Mouse (Mus musculus) liver, embryonic 11.5 days (tissue): Measurements from ENCODE around the gene Meis2. TPM values are rescaled to one million over a fixed set of nuclear protein-coding genes. Genes with fewer than 3 reads are reported as not detected.

Source experiments
- ATAC-seq: fragments of 200-750 bp; cut with Nextera tagmentation; replicated peaks from 2 replicates; pipeline ENCODE4 v1.8.0; 2017; ENCODE audit warnings: moderate number of reproducible peaks, mild to moderate bottlenecking, moderate TSS enrichment, moderate library complexity; ENCODE audit not compliant: low FRiP score
- DNase-seq: peaks from one replicate; pipeline ENCODE4 v3.0.0-alpha.2; 2017; ENCODE audit warnings: low spot score
- H3K27ac ChIP-seq: fragments of 300-500 bp; sonication (generic); 2 replicates; pipeline ENCODE4 v1.5.1; 2014; ENCODE audit warnings: mild to moderate bottlenecking, low read depth, low read length, control low read depth
- H3K27me3 ChIP-seq: fragments of 300-500 bp; sonication (generic); replicated peaks from 2 replicates; pipeline ENCODE4 v1.6.1; 2014; ENCODE audit warnings: low read length, mixed read lengths; ENCODE audit not compliant: control insufficient read depth, insufficient read depth
- H3K36me3 ChIP-seq: fragments of 300-500 bp; sonication (generic); 2 replicates; pipeline ENCODE4 v1.6.1; 2014; ENCODE audit warnings: mild to moderate bottlenecking, low read length, moderate library complexity, mixed read lengths; ENCODE audit not compliant: control insufficient read depth, insufficient read depth
- H3K4me1 ChIP-seq: fragments of 300-500 bp; sonication (generic); replicated peaks from 2 replicates; pipeline ENCODE4 v1.6.1; 2014; ENCODE audit warnings: low read length, mixed read lengths; ENCODE audit not compliant: control insufficient read depth, insufficient read depth
- H3K4me2 ChIP-seq: fragments of 300-500 bp; sonication (generic); 2 replicates; pipeline ENCODE4 v1.6.1; 2014; ENCODE audit warnings: mild to moderate bottlenecking, control low read depth, moderate library complexity
- H3K4me3 ChIP-seq: fragments of 300-500 bp; sonication (generic); 2 replicates; pipeline ENCODE4 v1.5.1; 2014; ENCODE audit warnings: low read depth, low read length, control low read depth
- H3K9ac ChIP-seq: fragments of 300-500 bp; sonication (generic); 2 replicates; pipeline ENCODE4 v1.6.1; 2014; ENCODE audit warnings: low read depth, low read length, control low read depth
- H3K9me3 ChIP-seq: fragments of 300-500 bp; sonication (generic); 2 replicates; pipeline ENCODE4 v1.6.1; 2016; ENCODE audit warnings: low read length, inconsistent platforms, mixed read lengths; ENCODE audit not compliant: control insufficient read depth
- WGBS: fragments of 180-500 bp; shearing (Covaris S2); extraction: QIAGEN DNeasy Blood & Tissue Kit; methylation state at CpG from one replicate; pipeline ENCODE4 v1.1.7; 2014; 5-methylcytosine and 5-hydroxymethylcytosine counted together
- polyA plus RNA-seq: library from polyadenylated mRNA; unstranded; fragments of >200 nt; fragmentation: Nextera tagmentation; extraction: Ambion mirVana; gene quantifications from 2 replicates; pipeline ENCODE4 v1.2.1, GENCODE M21; 2014

Meis2 gene
- 18.0 and 20.0 TPM in 2 replicates for polyA plus RNA-seq

DNA sequence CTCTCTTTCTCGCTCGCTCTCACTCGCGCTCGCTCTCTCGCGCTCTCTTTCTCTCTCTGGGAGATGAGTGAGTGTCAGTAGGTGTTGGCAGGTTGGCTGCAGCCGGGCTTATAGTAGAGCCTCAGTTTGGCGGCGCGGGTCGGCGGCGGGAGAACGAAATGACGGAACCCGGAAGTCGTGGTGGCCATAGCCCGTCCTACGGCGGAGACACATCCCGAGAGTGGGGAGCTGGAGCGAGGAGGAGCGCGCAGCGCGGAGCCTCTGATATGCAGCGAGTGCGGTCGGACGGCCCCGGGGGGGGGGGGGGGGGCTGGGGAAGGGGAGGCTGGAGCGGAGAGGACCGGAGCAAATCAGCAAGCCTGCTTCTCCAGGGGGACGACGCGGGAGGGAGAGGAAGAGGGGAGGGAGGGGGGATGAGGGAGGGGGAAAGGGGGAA lies at the start of gene Meis2:
Meis2 (minus strand) TSS at position 270 of the 436 bp plus-strand sequence.
- no peaks in the 10 kb centered on the region for H3K36me3 ChIP-seq
- ATAC-seq = peak; percentile 70
- no peaks in the 10 kb centered on the region for H3K4me1 ChIP-seq
- DNase-seq = peak; percentile 81
- H3K4me2 ChIP-seq = peak within 1 kb of the TSS; percentile 81
- peaks cover 87% of the 10 kb centered on the region for H3K27me3 ChIP-seq
- peak within 1 kb of the TSS; percentile 59 for H3K9ac ChIP-seq
- H3K27ac ChIP-seq = peak within 1 kb of the TSS; percentile 82
- H3K4me3 ChIP-seq = peak within 1 kb of the TSS; percentile 63
- H3K9me3 ChIP-seq = no peaks in the 10 kb centered on the region
- WGBS = under 1% methylated on average over 26 of the region's 37 CpGs

DNA sequence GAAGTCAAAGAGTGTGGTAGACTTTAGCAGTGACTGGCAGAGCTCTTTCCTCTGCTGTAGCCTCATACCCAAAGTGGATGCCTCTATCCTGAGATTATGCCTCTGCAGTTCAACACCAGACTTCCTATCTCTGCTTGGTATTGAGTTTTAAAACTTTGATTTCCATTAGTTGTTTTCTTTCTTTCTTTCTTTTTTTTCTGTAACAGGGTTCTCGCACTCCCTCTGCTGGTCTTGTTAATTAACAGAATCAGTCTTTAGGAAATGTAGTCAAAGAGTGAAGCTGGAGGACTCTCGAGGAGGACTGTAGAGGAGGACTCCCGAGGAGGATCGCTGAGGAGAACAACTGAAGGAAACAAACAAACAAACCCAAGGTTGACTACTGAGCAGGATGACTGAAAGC lies 40.6 kb upstream of the Meis2 start:
- no peaks in the 10 kb centered on the region for H3K36me3 ChIP-seq
- no peak overlapping the region for H3K9ac ChIP-seq
- H3K9me3 ChIP-seq = no peaks in the 10 kb centered on the region
- H3K4me2 ChIP-seq = no peak overlapping the region
- DNase-seq (no peak), ATAC-seq (no peak)
- H3K4me1 ChIP-seq = no peaks in the 10 kb centered on the region
- no peak overlapping the region for H3K4me3 ChIP-seq
- no peaks in the 10 kb centered on the region for H3K27me3 ChIP-seq
- H3K27ac ChIP-seq = no peak overlapping the region
- 79% methylated on average over 4 of the region's 4 CpGs for WGBS

DNA sequence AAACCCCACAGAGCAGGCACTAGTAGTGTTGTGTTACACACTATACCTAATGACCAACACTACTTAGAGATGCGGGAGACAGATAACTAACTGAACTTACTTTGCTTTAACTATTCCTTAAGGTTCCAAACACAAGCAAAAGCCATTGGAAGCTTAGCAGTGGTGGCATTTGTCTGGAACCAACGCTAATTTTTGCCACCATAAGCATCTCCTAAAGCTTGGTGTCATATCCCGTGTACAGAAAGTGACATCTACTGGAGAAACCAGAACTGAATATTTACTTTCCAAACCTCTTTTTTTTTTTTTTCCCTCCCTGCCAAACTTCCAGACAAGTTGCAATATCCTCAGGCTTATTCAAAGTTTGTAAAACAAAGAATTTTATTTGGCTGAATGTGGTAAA lies 39.5 kb upstream of the Meis2 start:
- H3K9me3 ChIP-seq = no peaks in the 10 kb centered on the region
- 70% methylated on average over 3 of the region's 3 CpGs for WGBS
- no peak for DNase-seq
- no peak overlapping the region for H3K4me2 ChIP-seq
- H3K27me3 ChIP-seq = no peaks in the 10 kb centered on the region
- H3K4me1 ChIP-seq = no peaks in the 10 kb centered on the region
- H3K36me3 ChIP-seq = no peaks in the 10 kb centered on the region
- no peak overlapping the region for H3K4me3 ChIP-seq
- H3K27ac ChIP-seq = no peak overlapping the region
- no peak overlapping the region for H3K9ac ChIP-seq
- ATAC-seq = no peak

DNA sequence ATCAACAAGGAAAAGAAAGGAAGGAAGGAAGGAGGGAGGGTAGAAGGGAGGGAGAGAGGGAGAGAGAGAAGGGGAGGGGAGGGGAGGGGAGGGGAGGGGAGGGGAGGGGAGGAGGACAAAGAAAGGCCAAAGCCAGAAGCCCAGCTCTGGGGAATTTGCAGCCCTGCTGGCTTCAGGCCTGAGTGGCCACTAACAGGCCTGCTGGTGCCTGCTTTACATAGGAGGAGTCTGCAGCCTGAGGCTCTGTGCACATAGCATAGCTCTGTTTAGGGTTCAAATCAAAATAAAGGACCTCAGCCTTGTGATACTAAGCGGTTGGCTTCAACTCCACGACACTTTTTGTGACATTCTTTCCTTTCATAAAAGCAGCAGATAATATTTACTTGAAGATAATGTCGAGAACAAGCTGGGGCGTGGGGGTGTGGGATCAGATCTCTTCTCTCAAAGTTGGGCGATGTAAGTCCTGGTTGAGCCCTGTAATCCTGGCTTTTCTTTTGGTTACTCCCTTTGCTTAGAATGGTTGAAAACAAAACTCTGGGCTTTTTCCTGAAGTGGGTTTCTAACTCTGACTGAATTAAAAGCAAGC lies 37.9 kb upstream of the Meis2 start:
- H3K4me3 ChIP-seq = no peak overlapping the region

DNA sequence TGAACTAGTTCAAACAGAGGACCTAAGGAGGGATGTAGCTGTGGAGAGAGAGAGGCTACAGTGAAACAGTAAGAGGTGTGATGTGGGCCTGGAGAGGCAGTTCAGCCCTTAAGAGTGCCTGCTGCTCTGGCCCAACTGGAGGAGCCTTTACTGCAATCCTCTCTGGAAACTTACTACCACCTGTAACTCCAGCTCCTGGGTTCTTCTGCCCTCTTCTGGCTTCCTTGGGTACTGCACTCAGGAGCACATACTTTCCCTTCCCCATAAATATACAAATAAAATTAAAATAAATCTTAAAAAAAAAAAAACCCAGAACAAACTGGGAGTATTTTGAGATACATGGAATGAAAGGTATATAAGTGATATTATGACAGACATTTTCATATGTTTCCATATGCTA lies 35.6 kb upstream of the Meis2 start:
- no peak for DNase-seq
- H3K9me3 ChIP-seq = no peaks in the 10 kb centered on the region
- H3K4me2 ChIP-seq = no peak overlapping the region
- no peaks in the 10 kb centered on the region for H3K4me1 ChIP-seq
- H3K36me3 ChIP-seq = no peaks in the 10 kb centered on the region
- no peak overlapping the region for H3K27ac ChIP-seq
- H3K4me3 ChIP-seq = no peak overlapping the region
- H3K9ac ChIP-seq = no peak overlapping the region
- no peak for ATAC-seq
- H3K27me3 ChIP-seq = no peaks in the 10 kb centered on the region

More for the DNA sequence above, 37.9 kb upstream of the Meis2 start:
- no peak for ATAC-seq
- Histone ChIP-seq H3K9ac (no peak overlapping the region), H3K36me3 (no peaks in the 10 kb centered on the region), H3K27ac (no peak overlapping the region), H3K27me3 (no peaks in the 10 kb centered on the region), H3K4me2 (no peak overlapping the region), H3K9me3 (no peaks in the 10 kb centered on the region), H3K4me1 (no peaks in the 10 kb centered on the region)
- no peak for DNase-seq
- WGBS = 66% methylated on average over 5 of the region's 5 CpGs

DNA sequence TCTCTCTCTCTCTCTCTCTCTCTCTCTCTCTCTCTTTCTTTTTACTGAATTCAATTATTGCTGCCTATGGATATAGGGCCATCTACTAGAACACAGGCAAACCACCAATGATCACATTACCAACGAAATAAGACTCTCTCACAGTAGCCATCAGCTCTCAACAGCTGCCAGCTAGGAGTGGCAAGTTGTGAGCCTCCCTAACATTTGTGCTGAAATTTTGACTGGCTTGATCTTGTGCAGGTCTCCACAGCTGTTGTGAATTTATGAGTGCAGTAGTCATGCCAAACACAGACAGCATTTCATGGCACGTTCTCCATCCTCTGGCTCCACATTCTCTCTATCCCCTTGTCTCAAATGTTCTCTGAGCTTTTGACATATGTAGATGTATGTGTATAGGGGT lies 15.3 kb upstream of the Meis2 start:
- WGBS = 69% methylated on average over 2 of the region's 2 CpGs
- ATAC-seq = no peak
- no peak overlapping the region for H3K4me3 ChIP-seq
- H3K36me3 ChIP-seq = no peaks in the 10 kb centered on the region
- no peak overlapping the region for H3K4me2 ChIP-seq
- H3K27me3 ChIP-seq = peaks cover 12% of the 10 kb centered on the region
- H3K27ac ChIP-seq = no peak overlapping the region
- no peak overlapping the region for H3K9ac ChIP-seq
- DNase-seq = no peak
- H3K9me3 ChIP-seq = no peaks in the 10 kb centered on the region
- no peaks in the 10 kb centered on the region for H3K4me1 ChIP-seq

DNA sequence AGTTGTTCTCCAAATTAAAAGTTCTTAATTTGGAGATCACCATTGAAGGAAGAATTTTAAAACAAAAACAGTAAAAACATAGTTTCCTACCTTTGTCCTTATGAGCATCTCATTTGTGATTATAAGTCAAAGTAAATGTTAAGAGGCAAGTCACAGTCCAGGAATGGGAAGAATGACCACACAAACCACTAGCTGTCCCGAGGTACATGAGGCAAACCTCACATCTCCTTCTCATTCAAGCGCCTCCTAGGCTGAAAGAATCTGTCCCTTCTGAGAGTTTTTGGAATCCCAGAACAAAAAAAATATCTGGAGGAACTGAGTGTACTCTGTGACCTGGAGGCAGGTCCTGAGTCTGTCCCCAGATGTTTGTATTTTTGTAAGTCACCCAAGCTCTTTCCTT lies 13.2 kb upstream of the Meis2 start:
- no peak overlapping the region for H3K4me3 ChIP-seq
- H3K4me1 ChIP-seq = no peaks in the 10 kb centered on the region
- no peak overlapping the region for H3K4me2 ChIP-seq
- H3K36me3 ChIP-seq = no peaks in the 10 kb centered on the region
- no peak overlapping the region for H3K9ac ChIP-seq
- no peak overlapping the region for H3K27ac ChIP-seq
- ATAC-seq (no peak), DNase-seq (no peak)
- peaks cover 32% of the 10 kb centered on the region for H3K27me3 ChIP-seq
- no peaks in the 10 kb centered on the region for H3K9me3 ChIP-seq
- WGBS = 68% methylated on average over 2 of the region's 2 CpGs

DNA sequence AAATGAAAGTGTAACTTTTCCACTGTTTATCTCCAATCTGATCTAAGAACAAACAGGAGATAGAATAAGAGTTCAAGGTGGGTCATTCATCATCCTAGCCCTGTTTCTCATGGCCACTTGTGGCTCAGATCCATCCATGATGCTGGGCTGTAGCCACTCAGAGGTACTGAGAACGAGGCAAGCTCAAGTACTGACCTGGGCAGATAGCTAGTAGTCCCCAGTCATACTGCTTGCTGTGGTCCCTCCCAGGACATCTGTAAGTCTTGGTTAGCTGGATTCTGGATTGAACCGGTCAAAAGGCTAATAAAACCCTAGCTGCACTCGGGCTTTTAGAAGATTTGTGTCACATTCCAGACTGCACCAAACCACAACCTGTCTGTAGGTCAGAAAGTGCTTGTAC lies 12.1 kb upstream of the Meis2 start:
- H3K36me3 ChIP-seq = no peaks in the 10 kb centered on the region
- WGBS = 47% methylated on average over 3 of the region's 3 CpGs

DNA sequence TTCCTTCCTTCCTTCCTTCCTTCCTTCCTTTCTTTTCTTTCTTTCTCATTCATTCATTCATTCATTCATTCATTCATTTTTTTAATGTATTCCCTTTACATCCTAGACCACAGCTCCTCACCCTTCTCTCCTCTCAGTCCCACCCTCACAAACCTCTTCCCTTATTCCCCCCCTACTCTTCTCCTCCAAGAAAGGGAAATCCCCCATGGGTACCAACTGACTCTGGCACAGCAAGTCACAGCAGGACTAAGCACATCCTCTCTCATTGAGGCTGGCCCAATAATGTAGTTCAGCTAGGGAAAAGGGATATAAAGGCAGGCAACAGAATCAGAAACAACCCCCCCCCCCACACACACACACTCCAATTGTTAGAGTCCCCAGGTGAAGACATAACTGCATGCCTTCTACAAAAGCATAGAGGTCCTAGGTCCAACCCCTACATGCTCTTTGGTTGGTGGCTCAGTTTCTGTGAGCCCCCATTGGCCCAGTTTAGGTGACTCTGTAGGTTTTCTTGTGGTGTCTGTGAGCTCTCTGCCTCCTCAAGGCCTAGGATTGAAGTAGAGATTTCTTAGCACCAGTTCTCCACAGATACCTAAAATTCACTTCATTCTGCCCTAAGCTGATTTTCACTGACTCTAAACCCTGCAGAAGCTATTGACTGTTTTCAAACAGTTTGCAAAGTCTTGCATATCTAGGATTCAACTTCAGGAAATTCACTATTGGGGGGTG lies 11.3 kb upstream of the Meis2 start:
- peaks cover 50% of the 10 kb centered on the region for H3K27me3 ChIP-seq
- H3K4me3 ChIP-seq = no peak overlapping the region
- H3K9ac ChIP-seq = no peak overlapping the region
- H3K4me1 ChIP-seq = no peaks in the 10 kb centered on the region
- ATAC-seq (no peak), DNase-seq (no peak)
- no peaks in the 10 kb centered on the region for H3K9me3 ChIP-seq
- no peaks in the 10 kb centered on the region for H3K36me3 ChIP-seq
- H3K4me2 ChIP-seq = no peak overlapping the region
- no peak overlapping the region for H3K27ac ChIP-seq

More for the DNA sequence above, 12.1 kb upstream of the Meis2 start:
- DNase-seq = no peak
- H3K27ac ChIP-seq = no peak overlapping the region
- H3K9me3 ChIP-seq = no peaks in the 10 kb centered on the region
- H3K4me3 ChIP-seq = no peak overlapping the region
- no peak overlapping the region for H3K9ac ChIP-seq
- H3K27me3 ChIP-seq = peaks cover 42% of the 10 kb centered on the region
- no peak for ATAC-seq
- no peak overlapping the region for H3K4me2 ChIP-seq
- H3K4me1 ChIP-seq = no peaks in the 10 kb centered on the region
